Mouse (Mus musculus): ENCODE results near the gene Rsad1. TPM values are rescaled to one million over a fixed set of nuclear protein-coding genes. Genes with fewer than 3 reads are reported as not detected.

The Rsad1 gene
- total RNA-seq, 2 experiments from 2014 or later, result 12.2 to 16.7 TPM

DNA sequence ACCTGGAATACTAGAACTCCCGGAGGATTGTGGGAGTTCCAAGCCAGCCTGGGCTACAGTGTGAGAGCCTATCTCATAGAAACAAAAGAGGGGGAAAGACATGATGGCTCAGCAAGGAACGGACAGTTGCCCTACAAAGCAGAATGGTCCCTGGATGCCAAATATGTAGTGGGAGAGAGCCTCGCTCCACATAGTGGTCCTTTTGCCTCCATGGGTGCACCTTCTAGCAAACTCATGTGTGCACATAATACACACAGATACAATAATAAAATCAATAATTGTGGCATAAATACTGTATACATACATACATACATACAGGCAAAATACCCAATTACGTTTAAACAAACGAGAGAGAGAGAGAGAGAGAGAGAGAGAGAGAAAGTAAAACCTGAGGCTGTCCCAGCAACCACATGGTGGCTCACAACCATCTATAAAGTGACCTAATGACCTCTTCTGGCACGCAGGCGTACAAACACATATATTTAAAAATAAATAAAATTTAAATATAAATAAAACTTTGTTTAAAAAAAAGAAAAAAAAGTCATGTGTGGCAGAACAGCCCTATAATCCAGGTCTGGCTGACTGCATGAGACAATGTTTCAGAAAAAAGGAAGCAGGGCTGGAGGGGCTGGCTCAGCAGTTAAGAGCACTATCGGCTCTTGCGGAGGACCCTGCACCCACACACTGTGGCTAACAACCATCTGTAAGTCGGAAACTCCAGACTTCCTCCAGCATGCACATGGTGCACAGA, 811 bp upstream of the Rsad1 start:
- DNase-seq (ENCODE audit: low spot score in 2 of 2), result no peak

DNA sequence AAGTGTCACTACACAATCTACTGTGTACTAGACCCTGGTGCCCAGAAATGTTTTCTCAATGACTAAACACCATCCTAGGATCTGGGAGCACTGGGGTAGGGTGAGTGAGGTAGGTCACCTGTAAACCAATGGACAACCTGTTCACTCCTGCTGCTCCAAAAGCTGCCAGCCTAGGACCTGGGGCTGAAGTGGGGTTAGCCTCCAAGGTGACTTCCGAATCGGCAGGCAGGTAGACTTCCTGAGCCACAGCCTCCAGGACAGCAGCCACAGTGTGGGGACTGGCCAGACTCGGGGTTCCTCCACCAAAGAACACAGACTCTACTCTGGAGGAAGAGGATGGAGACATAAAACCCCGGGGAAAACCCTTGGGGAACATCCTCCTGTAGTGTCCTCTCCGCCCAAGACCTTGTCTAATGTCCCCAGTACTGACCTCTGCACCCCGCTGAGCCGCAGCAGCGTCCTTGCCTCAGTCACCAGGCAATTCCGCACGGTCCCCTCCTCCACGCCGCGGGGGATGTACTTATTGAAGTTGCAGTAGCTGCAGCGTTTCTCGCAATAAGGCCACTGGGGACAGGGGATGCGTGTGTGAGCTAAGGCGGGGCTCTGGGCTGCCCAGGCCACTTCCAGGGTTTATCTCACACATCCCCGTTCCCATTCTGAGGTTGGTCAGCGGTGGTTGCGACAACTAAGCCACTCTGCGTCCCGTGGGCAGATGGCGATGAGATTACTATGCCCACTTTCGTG, 842 bp downstream of the Rsad1 start:
- DNase-seq (ENCODE audit: low spot score in 2 of 2), result peak; percentile 55 to 60

DNA sequence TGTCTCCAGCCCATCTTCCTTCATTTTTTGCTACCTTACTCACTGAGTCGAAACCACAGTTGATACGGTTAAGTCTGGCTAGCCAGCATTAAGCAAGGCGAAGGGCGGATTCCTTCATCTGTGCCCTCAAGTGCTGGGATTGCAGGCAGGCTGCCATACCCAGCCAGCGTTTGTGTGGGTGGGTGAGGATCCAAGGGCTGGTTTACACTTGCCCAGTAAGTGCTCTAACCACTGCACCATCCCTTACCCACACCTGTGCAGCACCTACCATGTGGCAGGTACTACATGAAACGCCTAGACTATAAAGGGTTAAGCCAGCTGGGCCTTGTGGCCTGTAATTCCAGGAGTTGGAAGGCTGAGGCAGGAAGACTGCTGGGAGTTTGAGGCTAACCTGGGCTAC, 1.8 kb downstream of the Rsad1 start:
- no peak for DNase-seq (ENCODE audit: low spot score in 2 of 2)

DNA sequence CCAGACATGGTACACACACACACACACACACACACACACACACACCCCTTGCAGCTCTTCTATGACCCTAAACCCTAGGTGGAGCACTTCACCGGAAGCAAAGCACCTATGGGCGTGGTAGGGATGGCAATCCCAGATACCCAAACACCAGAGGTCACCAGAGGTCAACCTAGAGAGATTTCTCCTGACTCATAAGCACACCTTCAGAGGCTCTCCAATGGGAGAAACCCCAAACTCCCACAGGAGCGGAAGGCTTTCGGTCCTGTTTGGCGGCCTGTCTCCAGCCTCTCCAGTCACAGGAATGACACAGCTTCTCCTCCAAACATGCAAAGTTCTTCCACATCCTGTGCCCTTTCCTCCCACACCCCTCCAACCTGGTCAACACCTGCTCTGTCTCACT, 2.7 kb downstream of the Rsad1 start:
- no peak for DNase-seq (ENCODE audit: low spot score in 2 of 2)

DNA sequence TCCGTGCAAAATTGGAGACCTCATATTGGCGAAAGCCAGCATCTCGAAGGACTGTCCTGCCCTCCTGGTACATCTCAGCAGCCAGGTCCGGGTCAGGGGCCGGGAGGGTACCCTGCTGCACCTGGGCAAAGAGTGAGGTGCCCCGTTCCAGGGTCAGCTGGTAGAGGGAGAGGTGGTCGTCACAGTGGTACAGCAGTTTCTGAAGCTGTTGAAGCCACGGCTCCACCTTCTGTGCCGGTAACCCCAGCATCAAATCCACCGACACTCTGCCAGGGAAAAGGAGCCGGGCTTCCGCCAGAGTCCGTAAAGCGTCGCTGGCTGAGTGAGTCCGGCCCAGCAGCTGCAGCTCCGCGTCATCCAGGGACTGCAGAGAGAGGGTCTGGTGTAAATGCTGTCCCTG, 4.6 kb downstream of the Rsad1 start:
- no peak for DNase-seq (ENCODE audit: low spot score in 2 of 2)

DNA sequence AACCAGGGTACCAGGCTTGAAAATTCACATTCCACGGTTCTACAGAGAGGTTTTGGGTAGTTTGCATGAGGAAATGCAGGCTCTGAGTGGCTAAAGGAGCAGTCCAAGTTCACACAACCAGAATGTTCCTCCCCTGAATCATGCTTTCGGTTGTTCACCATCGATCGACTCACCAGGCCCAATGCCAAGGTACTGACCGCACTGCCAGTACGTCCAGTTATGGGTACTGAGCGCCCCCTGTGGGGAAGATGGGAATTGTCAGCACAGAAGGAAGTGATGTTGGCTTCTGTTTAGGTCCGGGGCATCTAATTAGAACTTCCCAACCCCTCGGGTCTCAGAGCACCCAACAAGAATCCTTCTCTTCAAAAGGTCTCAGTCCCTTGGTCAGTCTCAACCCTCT, 5.1 kb downstream of the Rsad1 start:
- DNase-seq (ENCODE audit: low spot score in 2 of 2), result peak; percentile 94 to 96

DNA sequence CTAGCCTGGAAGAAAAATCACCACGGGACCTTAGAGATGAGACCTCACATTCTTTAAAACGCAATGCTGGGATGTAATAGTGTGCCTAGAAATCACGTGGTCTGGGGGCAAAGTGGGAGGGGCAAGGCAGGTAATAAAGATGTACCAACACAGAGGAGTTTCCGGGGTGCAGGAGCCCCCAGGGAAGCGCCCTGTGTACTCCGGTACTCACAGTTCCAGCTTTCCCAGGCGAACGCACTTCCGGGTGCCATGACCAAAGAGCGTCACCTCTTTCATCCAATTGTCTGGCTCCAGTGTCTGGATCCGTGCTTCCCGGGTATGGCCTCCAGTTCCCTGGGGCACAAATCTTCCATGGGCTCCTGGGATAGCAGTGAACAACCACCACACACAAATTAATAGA, 5.7 kb downstream of the Rsad1 start:
- no peak for DNase-seq (ENCODE audit: low spot score in 2 of 2)

DNA sequence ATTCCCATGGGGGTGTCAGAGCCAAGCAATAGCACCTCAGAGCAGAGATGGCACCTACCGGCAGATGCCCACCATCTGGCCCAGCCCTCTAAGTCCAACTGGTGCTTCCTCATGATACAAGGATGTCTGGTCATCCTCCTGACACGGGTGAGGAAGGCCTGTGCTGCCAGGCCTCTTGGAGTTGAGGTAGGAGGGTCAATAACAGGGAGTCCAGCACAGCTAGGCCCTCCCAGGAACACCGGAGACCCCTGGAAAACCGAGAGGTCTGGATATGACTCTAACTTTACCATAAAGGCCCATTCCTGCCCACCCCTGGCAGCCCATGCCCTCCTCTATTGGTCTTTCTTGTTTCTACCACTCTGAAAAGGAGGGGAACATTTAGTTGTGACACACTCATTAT, 6.7 kb downstream of the Rsad1 start:
- DNase-seq (ENCODE audit: low spot score in 2 of 2), result no peak

DNA sequence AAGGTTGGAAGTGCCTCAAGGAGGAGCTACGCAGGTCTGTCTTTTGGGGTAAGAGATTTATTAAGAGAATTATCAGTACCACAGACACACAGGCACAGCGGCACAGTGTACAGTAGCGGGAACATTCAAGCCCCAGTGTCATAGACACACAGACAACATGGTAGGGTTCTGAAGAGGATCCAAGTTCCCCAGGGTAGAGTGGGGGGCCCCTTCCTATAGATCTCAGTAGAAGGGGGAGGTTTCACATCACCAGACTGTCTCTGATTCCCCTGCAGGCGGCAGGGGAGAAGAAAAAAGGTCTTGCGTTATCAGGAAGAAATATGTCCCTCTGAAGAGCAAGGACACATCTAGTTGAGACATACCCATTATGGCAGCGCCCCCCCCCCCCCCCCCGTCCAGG, 9.3 kb downstream of the Rsad1 start:
- no peak for DNase-seq (ENCODE audit: low spot score in 2 of 2)

DNA sequence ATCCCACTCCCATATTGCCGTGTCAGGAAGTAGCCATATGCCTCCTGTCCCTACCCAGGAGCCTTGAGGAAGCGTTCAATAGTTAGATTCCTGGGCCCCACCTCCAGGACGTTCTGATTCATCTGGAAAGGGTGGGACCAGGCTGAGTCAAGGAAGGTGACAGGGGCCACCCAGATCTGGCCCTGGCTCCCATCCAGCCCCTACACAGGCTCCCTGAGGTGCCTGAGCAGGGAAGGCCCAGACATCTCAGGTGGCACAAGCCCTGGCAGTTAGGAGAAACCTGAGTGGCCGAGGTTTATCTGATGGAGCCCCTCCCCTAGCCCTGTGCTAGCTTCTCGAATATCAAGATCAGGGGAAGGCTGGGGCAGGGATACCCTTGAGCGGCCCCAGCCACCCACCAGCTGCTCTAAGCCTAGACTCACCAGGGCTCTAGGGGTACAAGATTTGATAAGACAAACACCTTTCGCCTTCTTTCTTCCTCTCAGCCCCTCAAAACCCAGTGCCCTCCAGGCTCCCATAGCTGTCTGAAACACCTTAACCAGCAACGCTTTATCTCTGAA, 10.2 kb downstream of the Rsad1 start:
- no peak for DNase-seq (ENCODE audit: low spot score in 2 of 2)

DNA sequence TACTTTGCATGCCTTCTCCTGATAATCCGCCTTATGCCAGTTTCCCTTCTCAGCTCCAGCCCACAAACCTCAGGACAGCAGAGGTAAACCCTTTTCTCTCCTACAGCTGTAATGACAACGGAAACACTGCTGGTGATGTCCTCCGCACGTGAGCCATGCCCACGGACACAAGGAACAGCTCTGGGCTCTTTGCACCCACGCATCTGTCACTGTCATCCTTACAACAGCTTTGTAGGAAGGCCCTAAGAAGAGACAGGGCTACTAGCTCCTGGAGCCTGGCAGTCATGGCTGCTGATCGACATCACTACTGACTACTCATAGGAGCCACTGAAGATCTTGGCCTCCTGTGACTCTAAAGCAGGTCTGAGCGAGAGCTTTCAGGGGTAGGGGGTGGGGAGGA, 15.9 kb downstream of the Rsad1 start:
- no peak for DNase-seq (ENCODE audit: low spot score in 2 of 2)

DNA sequence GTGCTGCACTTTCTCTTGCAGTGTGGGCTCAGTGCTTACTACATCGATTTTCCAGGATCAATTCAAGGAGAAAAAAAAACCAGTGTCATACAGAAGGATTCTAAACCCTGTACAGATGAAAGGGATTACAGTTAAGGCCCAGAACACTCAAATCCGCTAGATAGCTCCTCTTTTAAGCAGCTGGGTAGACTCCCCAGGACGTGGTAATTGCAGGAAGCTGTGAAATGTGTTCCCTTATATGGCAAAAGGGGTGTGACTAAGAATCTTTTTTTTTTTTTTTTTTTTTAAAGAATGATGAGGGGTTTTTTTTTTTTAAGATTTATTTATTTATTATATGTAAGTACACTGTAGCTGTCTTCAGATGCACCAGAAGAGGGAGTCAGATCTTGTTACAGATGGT, 20.2 kb downstream of the Rsad1 start:
- no peak for DNase-seq (ENCODE audit: low spot score in 2 of 2)

DNA sequence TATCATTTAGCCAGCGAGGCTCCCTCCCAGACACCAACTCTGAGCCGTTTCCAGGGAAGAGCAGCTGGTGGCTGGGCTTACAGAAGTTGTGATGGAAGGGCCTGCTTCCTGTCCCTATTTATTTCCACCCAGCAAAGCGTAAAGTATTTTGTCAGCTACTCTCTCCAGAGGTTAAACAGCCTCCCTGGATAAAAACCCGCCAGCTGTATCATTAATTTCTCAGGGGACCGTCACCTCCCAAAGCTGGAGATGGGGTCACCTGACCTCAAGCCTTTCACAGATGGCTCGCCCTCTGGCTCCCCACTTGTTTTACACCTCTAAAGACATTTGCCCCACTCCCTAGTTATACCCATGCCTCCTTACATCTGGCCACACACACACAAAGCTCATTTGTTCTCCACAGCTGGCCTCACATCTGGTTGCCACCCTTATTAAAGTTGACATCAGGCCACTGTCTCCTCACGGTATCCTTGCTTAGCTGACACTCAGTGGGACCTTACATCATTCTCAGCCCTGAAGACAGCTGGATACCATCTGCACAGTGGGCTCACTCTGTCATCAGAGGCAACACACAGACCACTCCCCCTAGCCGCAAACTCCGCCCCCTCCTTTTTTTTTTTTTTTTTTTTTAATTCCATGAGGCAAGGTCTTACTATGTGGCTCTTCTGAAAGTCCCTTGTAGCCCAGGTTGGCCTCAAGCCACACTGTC, 22.7 kb downstream of the Rsad1 start:
- no peak for DNase-seq (ENCODE audit: low spot score in 2 of 2)

DNA sequence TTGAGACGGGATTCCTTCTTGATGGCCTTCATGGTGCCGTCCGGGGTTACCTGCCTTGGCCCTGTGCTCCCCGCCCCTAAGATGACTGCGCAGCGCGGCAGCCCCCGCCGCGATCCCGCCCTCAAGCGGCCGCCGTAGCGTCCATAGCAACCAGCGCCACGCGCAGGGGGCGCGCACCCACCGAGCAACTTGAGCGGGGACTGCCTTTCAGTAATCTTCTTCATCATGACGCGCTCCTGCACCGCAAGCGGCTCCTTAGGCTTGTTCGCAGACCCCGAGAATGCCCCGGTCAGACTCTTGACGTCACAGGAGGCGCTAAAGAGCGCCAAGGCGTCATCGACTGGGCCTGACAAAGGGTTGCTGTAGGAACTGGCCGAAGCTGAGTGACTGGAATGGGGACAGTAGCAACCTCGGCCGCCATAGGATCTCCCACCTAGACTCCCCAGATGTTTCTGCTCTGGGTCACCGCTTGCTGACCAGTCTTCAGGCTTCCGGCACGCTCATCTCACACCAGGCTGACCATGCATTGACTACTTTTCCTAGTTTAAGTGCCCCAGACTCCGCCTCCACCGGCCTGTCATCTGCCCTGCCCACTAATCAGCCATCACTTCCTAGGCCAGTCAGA, 27.7 kb downstream of the Rsad1 start, which contains the start of gene Mycbpap:
Mycbpap (minus strand) TSS at position 524 of the 625 bp plus-strand sequence.
- DNase-seq (ENCODE audit: low spot score in 2 of 2), result peak; percentile 59 to 65

DNA sequence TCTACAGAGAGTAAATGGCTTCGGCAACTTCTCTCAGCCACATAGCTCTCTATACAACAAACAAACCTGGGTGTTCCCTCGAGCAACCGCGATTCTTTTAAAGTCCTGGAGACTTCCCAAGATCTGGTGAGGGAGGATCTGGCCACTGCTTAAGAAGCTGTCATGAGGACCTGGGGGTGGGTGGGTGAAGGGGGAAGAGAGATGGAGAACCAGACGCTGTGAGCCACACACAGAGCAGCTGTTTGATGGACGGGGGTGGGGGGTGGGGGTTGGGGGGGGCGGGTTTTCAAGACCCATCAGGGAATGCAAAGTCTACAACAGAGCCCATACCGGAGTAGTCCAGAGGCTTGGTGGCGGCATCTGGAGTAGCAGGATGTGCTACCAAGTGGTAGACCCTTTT, 35.6 kb downstream of the Rsad1 start:
- no peak for DNase-seq (ENCODE audit: low spot score in 2 of 2)

DNA sequence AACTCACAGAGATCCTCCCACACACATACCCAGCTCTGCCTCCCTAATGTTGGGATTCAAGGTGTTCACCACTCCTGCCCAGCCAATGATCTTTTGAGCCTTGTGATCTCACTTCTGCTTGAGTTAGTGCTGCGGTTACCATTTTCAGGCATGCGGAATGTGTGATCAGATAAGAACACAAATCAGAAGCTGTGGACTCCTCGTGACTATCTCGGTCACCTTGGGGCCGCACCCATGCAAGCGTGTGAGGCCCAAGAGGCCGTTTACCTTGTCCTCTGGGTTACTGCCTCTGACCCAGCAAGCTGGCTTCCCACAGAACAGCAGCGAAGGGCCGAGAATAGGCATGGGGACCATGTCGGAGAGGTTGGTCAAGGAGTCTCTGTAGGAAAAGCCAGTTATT, 40.1 kb downstream of the Rsad1 start:
- no peak for DNase-seq (ENCODE audit: low spot score in 2 of 2)

DNA sequence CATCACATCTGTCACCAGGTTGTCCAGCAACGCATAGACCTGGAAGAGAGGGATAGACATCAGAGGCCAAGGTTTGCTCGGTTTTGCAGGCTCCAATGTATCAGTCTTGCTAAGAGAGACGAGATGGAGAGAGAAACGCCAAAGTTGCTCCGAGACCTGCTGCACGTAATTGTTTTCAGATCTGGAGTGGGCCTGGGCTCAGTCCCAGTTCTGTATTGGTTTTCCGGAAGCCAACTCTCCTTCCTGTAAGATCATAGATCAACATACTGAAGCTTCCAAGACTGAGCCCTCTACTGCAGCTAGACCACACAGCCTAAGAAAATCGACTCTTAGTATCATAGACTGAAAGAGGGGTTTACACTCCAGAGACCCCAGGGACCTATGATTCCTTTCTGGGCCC, 47.6 kb downstream of the Rsad1 start:
- DNase-seq (ENCODE audit: low spot score in 2 of 2), result no peak

DNA sequence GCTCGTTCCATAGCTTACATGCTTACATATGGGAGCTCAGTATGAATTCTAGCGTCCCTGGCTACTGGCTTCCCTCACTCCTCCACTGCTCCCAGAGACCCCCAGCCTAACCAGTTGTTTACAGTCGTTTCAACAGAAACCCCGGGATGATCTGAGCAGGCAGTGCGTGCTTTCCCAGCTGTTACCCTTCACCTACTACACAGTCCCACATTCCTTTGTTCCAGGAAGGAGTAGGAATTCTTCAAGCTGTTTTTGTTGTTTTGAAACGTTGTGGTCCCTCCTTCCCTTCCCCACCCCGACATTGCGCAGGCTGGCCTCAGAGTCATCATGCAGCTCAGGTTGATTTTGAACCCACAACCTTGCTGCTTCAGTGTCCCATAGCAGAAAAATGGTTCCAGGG, 48.7 kb downstream of the Rsad1 start:
- no peak for DNase-seq (ENCODE audit: low spot score in 2 of 2)

DNA sequence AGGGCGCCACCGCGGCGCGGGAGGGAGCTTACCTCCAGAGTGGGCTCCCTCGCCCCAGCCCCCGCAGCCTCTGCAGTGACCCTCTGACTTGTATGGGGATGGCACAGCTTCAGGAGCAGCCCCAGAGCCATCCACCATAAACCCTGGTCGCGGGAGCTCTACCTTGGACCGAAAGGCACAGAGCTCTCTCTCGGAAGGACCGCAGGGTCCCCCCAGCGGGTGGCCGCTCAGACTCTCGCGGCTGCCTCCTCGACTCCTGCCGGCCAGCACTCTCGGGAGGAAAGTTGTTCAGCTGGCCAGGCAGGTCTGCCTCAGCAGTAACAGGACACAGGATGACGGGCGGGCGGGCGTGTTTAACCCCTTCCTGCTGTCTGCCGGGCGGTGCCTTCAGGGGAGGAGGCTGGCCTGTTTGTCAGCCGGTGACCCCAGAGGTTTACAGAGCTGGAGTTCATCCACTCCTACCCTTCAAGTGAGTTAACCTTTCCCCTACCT, 49.3 kb downstream of the Rsad1 start, which contains the start of gene Epn3:
Epn3 (minus strand) TSS at position 314 of the 492 bp plus-strand sequence.
- peak in 1 of 2 experiments; percentile 31 for DNase-seq (ENCODE audit: low spot score in 2 of 2)

DNA sequence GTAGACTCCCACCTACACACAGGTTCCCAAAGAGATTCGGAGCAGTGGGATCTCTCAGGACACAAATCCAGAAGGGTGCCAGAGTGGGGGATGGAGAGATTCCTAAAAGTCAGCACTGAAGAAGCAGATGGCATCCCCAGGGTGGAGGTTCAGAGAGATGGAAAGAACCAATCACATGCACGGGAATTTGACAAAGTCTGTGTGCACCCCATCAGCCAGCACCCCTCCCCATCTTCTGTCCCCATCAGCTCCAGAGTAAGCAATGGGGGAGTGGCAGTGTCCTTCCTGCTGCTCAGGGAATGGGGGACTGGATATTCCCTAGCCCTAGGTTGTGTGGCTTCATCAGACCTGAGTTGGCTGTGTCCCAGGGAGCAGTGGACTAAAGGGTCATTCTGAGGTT, 50.0 kb downstream of the Rsad1 start:
- DNase-seq (ENCODE audit: low spot score in 2 of 2), result no peak

Data from adrenal gland, adult 18-20 months (tissue).